Mouse (Mus musculus): ENCODE results near the gene Rab2b. TPM values are rescaled to one million over a fixed set of nuclear protein-coding genes. Genes with fewer than 3 reads are reported as not detected.
A peak's percentile ranks its signal among the peaks of the same experiment; 100 is the strongest.

Rab2b gene
- polyA plus RNA-seq (2016; fragmentation: Nextera tagmentation; extraction: Ambion mirVana) = 29.2 and 36.2 TPM in 2 replicates

- H3K4me1 ChIP-seq (replicated peaks) = peaks cover 18% of the 10 kb centered on the region
- H3K27me3 ChIP-seq (ENCODE audit: insufficient read depth, poor library complexity, severe bottlenecking) = no peaks in the 10 kb centered on the region
- DNase-seq (ENCODE audit: low spot score) = peak; percentile 99
- H3K4me3 ChIP-seq = peak within 1 kb of the TSS; percentile 95
- H3K9me3 ChIP-seq = no peaks in the 10 kb centered on the region
- H3K36me3 ChIP-seq = peaks cover 17% of the 10 kb centered on the region
- peak within 1 kb of the TSS; percentile 89 for H3K27ac ChIP-seq
- WGBS = under 1% methylated on average over 66 of the region's 66 CpGs
Observed at GRCm38 (mm10) chr14:52278932-52279746, at the start of gene Rab2b, which contains the start of gene Tox4. Gene Rab2b (minus strand): TSS chr14:52279545. Gene Tox4 (plus strand): TSS chr14:52279146.

DNA sequence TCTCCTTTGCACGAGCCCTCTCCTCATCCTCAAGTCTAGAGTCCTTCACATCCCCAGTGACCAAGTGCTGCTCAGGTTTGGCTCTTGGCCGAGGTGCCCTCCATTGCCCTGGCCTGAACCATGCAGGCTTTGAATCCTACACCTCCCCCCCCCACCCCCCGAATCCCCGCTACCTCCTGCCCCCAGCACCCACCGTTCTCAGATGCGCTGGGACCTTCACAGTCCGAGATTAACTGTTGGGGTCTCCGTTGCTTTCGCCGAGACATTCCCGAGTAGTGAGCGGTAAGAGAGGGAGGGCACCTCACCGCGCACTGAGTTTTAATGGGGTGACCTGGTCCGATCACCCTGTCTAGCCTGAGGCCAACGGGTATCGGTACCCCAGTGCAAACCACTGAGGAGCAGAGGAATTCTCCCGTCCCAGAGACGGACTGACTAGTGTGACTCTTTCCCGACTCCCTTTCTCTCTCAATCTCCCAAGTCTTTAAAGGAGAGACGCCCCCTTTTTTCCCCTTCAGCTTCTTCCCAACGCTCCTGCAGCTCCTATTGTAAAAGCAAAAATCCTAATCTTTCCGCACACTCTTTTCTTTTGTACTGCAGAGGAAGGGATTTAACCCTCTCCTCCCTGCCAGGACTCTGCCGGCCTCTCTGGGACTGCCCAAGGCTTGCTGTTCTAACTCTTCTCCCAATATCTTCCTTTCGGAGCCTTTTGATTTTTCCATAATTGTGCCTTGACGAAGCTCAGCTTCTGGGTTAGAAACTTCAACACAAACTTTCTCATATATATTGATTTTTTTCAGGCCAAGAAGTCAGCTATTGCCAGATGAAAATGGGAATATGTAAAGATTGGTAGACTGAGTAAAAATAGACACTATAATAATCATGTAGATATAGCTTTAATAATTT is 48.8 kb upstream of the Rab2b start, which contains the start of gene Sall2:
TSS of gene Sall2 (minus strand) at position 853 of the 903 bp plus-strand sequence.
- peak within 1 kb of the TSS; percentile 73 for H3K4me3 ChIP-seq
- DNase-seq (ENCODE audit: low spot score) = peak; percentile 61
- peaks cover 69% of the 10 kb centered on the region for H3K4me1 ChIP-seq (replicated peaks)
- H3K9me3 ChIP-seq = no peaks in the 10 kb centered on the region
- WGBS = 1% methylated on average over 26 of the region's 26 CpGs
- H3K27me3 ChIP-seq (ENCODE audit: insufficient read depth, poor library complexity, severe bottlenecking) = no peaks in the 10 kb centered on the region
- H3K36me3 ChIP-seq = peaks cover 9% of the 10 kb centered on the region
- peak within 1 kb of the TSS; percentile 95 for H3K27ac ChIP-seq

GRCm38 (mm10) chr14:52327375-52327901 is 48.1 kb upstream of the Rab2b start:
- Histone ChIP-seq H3K27me3 (ENCODE audit: insufficient read depth, poor library complexity, severe bottlenecking) (no peaks in the 10 kb centered on the region), H3K27ac (peak overlapping the region; percentile 95), H3K4me1 (replicated peaks) (peaks cover 65% of the 10 kb centered on the region), H3K36me3 (peaks cover 9% of the 10 kb centered on the region), H3K9me3 (no peaks in the 10 kb centered on the region), H3K4me3 (peak overlapping the region; percentile 73)
- WGBS = under 1% methylated on average over 14 of the region's 14 CpGs
- DNase-seq (ENCODE audit: low spot score) = no peak

DNA sequence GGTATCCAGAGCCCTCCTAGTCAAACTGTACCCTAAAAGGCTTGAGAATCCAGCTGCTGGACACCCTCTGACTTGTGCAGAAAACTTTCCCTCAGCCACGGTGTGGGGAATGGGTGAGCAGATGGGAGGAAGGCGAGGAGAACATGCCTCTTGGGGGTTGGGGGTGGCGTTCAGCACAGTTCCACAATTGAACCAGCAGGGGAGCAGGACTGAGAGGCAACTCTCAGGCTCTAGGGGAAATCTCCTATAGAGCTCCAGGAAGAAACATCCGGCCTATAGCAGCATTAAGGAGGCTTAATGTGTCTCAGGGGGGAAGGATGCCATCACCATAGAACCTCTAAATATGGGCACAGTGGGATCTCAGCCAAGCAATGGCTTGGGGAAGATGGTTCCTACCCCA is 46.5 kb upstream of the Rab2b start:
- H3K9me3 ChIP-seq = no peaks in the 10 kb centered on the region
- H3K27me3 ChIP-seq (ENCODE audit: insufficient read depth, poor library complexity, severe bottlenecking) = no peaks in the 10 kb centered on the region
- 4% methylated on average over 4 of the region's 4 CpGs for WGBS
- H3K36me3 ChIP-seq = peaks cover 9% of the 10 kb centered on the region
- DNase-seq (ENCODE audit: low spot score) = peak; percentile 42
- H3K4me3 ChIP-seq = peak overlapping the region; percentile 73
- H3K27ac ChIP-seq = peak overlapping the region; percentile 95
- H3K4me1 ChIP-seq (replicated peaks) = peaks cover 49% of the 10 kb centered on the region

DNA sequence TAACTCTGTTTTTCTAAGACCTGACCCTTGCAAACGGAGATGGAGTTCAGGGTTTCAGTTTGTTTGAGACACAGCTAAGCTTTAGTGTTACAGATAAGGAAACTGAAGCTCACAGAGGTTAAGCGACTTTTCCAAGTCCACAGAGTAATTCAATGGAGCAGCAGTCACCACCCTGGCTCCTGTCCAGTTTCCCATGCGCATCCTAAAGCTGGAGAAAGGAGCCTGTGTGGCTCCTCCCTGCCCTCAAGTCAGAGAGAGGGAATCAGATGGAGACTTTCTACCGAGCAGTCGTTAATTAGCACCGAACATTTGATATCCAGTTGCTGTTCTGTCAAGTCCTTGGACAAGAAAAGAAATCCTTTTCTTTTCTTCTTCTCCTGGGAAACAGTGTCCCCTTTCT is 40.0 kb upstream of the Rab2b start:
- 82% methylated on average over 6 of the region's 6 CpGs for WGBS

DNA sequence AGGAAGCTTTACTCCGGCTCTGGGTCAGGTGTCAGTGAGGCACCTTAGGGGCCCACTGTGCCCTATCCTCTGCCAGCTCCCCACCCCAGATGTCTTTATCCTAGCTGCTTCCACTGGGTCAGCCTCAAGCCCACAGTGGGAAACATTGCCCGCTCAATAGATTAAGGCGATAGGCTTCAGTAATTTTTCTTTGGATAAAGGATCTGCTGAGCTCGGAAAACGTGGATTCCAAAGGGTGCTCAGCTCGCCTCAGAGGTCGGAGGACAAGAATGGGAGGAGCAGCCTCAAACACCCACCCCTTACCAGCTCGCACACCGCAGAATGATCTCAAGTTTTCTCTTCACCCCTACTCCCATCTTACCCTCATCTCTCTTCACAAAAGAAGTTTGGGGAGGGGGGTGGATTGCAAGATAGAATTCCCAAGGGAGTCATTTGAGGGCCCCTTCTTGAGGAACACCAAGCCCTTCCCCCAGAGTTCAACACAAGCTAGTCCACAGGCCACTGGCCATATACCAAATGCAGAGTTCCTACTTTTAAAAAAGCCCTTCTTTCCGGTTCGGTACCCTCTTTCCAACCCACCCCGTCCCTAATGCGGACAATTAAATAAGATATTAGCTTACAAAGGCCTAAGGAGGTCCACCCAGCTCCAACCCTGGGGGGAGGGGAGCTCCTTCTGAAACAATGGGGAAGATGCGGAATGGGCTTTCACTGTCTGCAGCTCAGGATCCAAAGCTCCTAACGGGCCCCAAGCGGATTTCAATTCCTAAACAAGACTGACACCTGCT is 37.3 kb upstream of the Rab2b start:
- Histone ChIP-seq H3K4me1 (replicated peaks) (peaks cover 54% of the 10 kb centered on the region), H3K9me3 (peaks cover 5% of the 10 kb centered on the region; the same call in 1 of the 2 replicates), H3K27me3 (ENCODE audit: insufficient read depth, poor library complexity, severe bottlenecking) (no peaks in the 10 kb centered on the region), H3K36me3 (peaks cover 45% of the 10 kb centered on the region), H3K4me3 (peak overlapping the region; percentile 84), H3K27ac (peak overlapping the region; percentile 99)
- DNase-seq (ENCODE audit: low spot score) = no peak
- 2% methylated on average over 16 of the region's 16 CpGs for WGBS

More for the DNA sequence above, 40.0 kb upstream of the Rab2b start:
- Histone ChIP-seq H3K4me1 (replicated peaks) (peaks cover 27% of the 10 kb centered on the region), H3K36me3 (peaks cover 26% of the 10 kb centered on the region), H3K4me3 (no peak overlapping the region), H3K27ac (no peak overlapping the region), H3K9me3 (no peaks in the 10 kb centered on the region), H3K27me3 (ENCODE audit: insufficient read depth, poor library complexity, severe bottlenecking) (no peaks in the 10 kb centered on the region)
- DNase-seq (ENCODE audit: low spot score) = no peak

- H3K4me1 ChIP-seq (replicated peaks) = peaks cover 60% of the 10 kb centered on the region
- WGBS = under 1% methylated on average over 37 of the region's 41 CpGs
Observed at GRCm38 (mm10) chr14:52315792-52316440, 36.6 kb upstream of the Rab2b start.

DNA sequence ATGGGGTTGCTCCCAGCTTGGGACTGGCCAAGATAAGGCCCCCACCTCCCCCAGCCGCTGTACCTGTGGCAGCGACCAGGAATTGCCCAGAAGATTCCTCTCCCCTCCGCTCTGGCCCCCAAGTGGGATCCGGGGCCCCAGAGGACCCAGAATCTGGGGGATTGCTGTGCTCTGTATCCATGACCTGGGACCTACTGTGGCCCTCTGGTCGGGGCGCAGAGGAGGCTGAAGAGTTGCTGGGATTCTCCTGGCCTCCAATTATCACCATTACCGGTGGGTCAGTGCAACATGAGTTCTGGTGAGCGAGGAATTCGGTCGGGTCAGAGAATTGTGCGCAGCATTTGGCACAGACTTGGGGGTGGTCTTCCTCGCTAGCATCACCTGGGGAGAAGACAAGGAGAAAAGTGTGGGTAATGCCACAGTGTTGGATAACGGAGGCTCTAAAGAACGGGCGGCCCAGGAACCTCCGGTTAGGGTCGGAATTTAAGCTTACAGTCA is 36.0 kb upstream of the Rab2b start:
- DNase-seq (ENCODE audit: low spot score) = no peak
- H3K27ac ChIP-seq = peak overlapping the region; percentile 99
- H3K27me3 ChIP-seq (ENCODE audit: insufficient read depth, poor library complexity, severe bottlenecking) = no peaks in the 10 kb centered on the region
- peaks cover 58% of the 10 kb centered on the region for H3K36me3 ChIP-seq
- peak overlapping the region; percentile 84 for H3K4me3 ChIP-seq
- H3K9me3 ChIP-seq = peaks cover 10% of the 10 kb centered on the region; the same call in 1 of the 2 replicates
- 6% methylated on average over 17 of the region's 17 CpGs for WGBS
- H3K4me1 ChIP-seq (replicated peaks) = peaks cover 60% of the 10 kb centered on the region

More at GRCm38 (mm10) chr14:52315792-52316440, 36.6 kb upstream of the Rab2b start:
- H3K9me3 ChIP-seq = peaks cover 5% of the 10 kb centered on the region; the same call in 1 of the 2 replicates
- peak; percentile 83 for DNase-seq (ENCODE audit: low spot score)
- peaks cover 52% of the 10 kb centered on the region for H3K36me3 ChIP-seq
- peak overlapping the region; percentile 84 for H3K4me3 ChIP-seq
- H3K27ac ChIP-seq = peak overlapping the region; percentile 99
- no peaks in the 10 kb centered on the region for H3K27me3 ChIP-seq (ENCODE audit: insufficient read depth, poor library complexity, severe bottlenecking)

- peaks cover 63% of the 10 kb centered on the region for H3K36me3 ChIP-seq
- peak overlapping the region; percentile 84 for H3K4me3 ChIP-seq
- H3K27ac ChIP-seq = peak overlapping the region; percentile 99
- H3K9me3 ChIP-seq = peaks cover 10% of the 10 kb centered on the region; the same call in 1 of the 2 replicates
- H3K27me3 ChIP-seq (ENCODE audit: insufficient read depth, poor library complexity, severe bottlenecking) = no peaks in the 10 kb centered on the region
- H3K4me1 ChIP-seq (replicated peaks) = peaks cover 60% of the 10 kb centered on the region
- 45% methylated on average over 8 of the region's 8 CpGs for WGBS
- DNase-seq (ENCODE audit: low spot score) = no peak
Observed at GRCm38 (mm10) chr14:52314808-52315150, 35.4 kb upstream of the Rab2b start.

DNA sequence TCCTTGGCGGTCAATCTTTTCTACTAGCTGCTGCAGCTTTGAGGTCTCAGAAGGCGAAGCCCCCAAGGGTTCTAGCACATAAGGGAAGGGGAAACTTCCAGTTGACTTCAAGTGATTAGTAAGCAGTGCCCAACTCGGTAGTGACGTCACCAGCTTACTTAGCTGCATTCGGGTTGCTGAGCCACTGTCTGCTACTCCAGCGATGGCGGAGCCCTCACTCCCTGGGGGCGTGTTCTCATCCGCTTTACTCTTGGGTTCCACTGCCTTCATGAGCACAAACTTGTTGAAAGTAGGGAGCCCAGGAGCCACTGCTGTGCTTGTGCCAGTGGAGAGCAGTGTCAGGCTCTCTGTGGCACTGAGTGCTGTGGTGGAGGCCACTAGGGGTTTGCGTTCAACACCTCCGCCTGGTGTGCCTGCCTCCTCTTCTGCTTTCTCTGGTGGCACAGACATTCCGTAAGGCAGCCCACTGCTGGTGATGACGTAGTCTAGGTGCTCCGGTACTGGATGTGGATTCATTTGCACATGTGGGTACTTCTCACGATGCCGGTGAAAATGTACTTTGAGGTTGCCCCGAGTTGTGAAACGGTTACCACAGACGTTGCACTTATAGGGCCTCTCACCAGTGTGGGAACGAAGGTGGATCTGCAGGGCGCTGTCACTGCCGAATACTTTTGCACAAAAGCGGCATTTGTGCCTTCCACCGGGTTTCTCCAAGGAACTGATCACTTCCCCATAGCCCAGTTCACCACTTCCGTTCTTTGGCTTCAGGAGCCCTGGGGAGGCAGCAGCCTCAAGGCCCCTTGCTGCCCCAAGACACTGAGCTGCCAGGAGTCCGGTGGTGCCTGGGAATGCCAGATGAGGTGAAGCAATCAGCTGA is 34.8 kb upstream of the Rab2b start:
- Histone ChIP-seq H3K27ac (peak overlapping the region; percentile 99), H3K27me3 (ENCODE audit: insufficient read depth, poor library complexity, severe bottlenecking) (no peaks in the 10 kb centered on the region), H3K4me3 (peak overlapping the region; percentile 84), H3K9me3 (peaks cover 10% of the 10 kb centered on the region; the same call in 1 of the 2 replicates), H3K36me3 (peaks cover 63% of the 10 kb centered on the region), H3K4me1 (replicated peaks) (peaks cover 60% of the 10 kb centered on the region)
- DNase-seq (ENCODE audit: low spot score) = no peak
- 89% methylated on average over 26 of the region's 26 CpGs for WGBS

Data from hindbrain, embryonic 10.5 days (tissue).